Mouse (Mus musculus): ENCODE measurements around the gene Elmod3.

DNA sequence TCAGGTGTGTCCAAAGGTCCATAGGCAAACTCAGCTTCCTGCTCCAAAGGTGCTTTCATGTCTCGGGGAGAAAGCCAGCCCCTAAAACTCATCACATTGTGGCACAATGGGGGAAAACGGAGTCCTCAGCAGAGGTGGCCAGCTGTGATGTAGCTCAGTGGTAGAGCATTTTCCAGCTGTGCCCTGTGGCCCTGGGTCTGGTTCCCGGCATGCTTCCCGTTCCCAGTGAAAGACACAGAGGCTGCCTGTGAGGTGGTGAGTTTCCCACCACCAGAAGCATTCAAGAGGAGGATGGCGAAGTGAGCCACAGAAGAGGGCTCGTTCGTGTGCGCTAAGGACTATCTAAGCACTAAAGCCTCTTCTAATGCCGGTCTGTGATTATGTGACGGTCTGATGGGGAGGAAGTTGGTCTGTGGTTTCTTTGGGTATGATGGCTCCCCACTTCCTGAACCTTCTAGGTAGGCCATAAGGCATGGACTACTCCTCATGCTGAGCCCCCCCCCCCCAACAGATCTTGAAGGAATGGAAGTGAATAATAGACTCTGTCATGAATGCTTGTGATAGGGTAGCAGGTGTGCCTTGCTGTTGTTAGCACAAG, 47.6 kb downstream of the Elmod3 start:
- TF ChIP-seq CTCF (IDR thresholded peaks at IDR 0.05; ENCODE audit: low read depth, low read length) (no peak), POLR2A (IDR thresholded peaks at IDR 0.05; ENCODE audit: borderline replicate concordance, low read depth, low read length) (no peak)
